Mouse (Mus musculus) MEL (cell line): ENCODE measurements around the gene Grb2. TPM values are rescaled to one million over a fixed set of nuclear protein-coding genes. Genes with fewer than 3 reads are reported as not detected.
A peak's percentile ranks its signal among the peaks of the same experiment; 100 is the strongest.

ENCODE experiments used
- DNase-seq: peaks from one replicate; pipeline ENCODE4 v3.0.0; 2011; ENCODE audit warnings: low read depth, low spot score
- H3K27ac ChIP-seq: 2 replicates; pipeline ENCODE4 v1.5.1; 2012; ENCODE audit warnings: low read depth, mild to moderate bottlenecking, control low read depth, low read length, moderate library complexity; ENCODE audit not compliant: control insufficient read depth
- H3K27me3 ChIP-seq, 2 experiments: fragments of 150-350 bp in 1 of 2; sonication (generic) in 1 of 2; 2 replicates each; pipeline ENCODE4 v1.6.1; 2012; ENCODE audit warnings: low read length in 2 of 2, mild to moderate bottlenecking in 2 of 2, improper control_type of control experiment in 1 of 2, moderate library complexity in 1 of 2; ENCODE audit not compliant: insufficient read depth in 2 of 2, control insufficient read depth in 1 of 2
- H3K36me3 ChIP-seq, 2 experiments: 2 replicates each; pipeline ENCODE4 v1.6.1; 2012 to 2014; ENCODE audit warnings: low read length in 2 of 2, improper control_type of control experiment in 1 of 2, inconsistent platforms in 1 of 2, mild to moderate bottlenecking in 1 of 2; ENCODE audit not compliant: insufficient read depth in 2 of 2, control insufficient read depth in 1 of 2
- H3K4me1 ChIP-seq, 2 experiments: fragments of 150-350 bp in 1 of 2; sonication (generic) in 1 of 2; 2 replicates each; pipeline ENCODE4 v1.6.1; 2012; ENCODE audit warnings: low read length in 2 of 2, improper control_type of control experiment in 1 of 2, mild to moderate bottlenecking in 1 of 2; ENCODE audit not compliant: insufficient read depth in 2 of 2, control insufficient read depth in 1 of 2
- H3K4me3 ChIP-seq, 2 experiments: fragments of 150-350 bp in 1 of 2; sonication (generic) in 1 of 2; 2 replicates each; pipeline ENCODE4 v1.5.1; 2012; ENCODE audit warnings: low read depth in 2 of 2, low read length in 2 of 2, mild to moderate bottlenecking in 2 of 2, moderate library complexity in 2 of 2, control low read depth in 1 of 2, improper control_type of control experiment in 1 of 2; ENCODE audit not compliant: control insufficient read depth in 1 of 2, insufficient read depth in 1 of 2
- H3K79me2 ChIP-seq: 2 replicates; pipeline ENCODE4 v1.6.1; 2012; ENCODE audit warnings: mild to moderate bottlenecking, low read length, moderate library complexity; ENCODE audit not compliant: control insufficient read depth, poor library complexity, insufficient read depth
- H3K9ac ChIP-seq: 2 replicates; pipeline ENCODE4 v1.6.1; 2012; ENCODE audit warnings: low read depth, mild to moderate bottlenecking, control low read depth, low read length, moderate library complexity; ENCODE audit not compliant: control insufficient read depth, poor library complexity, severe bottlenecking
- H3K9me3 ChIP-seq: fragments of 150-350 bp; sonication (generic); replicated peaks from 2 replicates; pipeline ENCODE4 v1.6.1; 2012; ENCODE audit warnings: mild to moderate bottlenecking, low read length, improper control_type of control experiment, moderate library complexity; ENCODE audit not compliant: insufficient read depth
- BHLHE40 ChIP-seq: IDR thresholded peaks from 2 replicates; pipeline ENCODE4 v1.6.1; 2012; ENCODE audit warnings: low read depth, mild to moderate bottlenecking, inconsistent platforms, low read length, improper control_type of control experiment, borderline replicate concordance
- CHD1 ChIP-seq: IDR thresholded peaks from 2 replicates; pipeline ENCODE4 v1.6.1; 2012; ENCODE audit warnings: low read depth, mild to moderate bottlenecking, inconsistent platforms, low read length, improper control_type of control experiment
- CHD2 ChIP-seq: IDR thresholded peaks from 2 replicates; pipeline ENCODE4 v1.6.1; 2011; ENCODE audit warnings: low read length, improper control_type of control experiment
- CTCF ChIP-seq, 3 experiments: IDR thresholded peaks in 2 of 3; conservative IDR thresholded peaks in 1 of 3; 2 replicates each; pipeline ENCODE4 v1.5.1; 2011 to 2012; ENCODE audit warnings: low read length in 3 of 3, low read depth in 2 of 3, mild to moderate bottlenecking in 2 of 3, improper control_type of control experiment in 1 of 3, inconsistent platforms in 1 of 3, mixed read lengths in 1 of 3, moderate library complexity in 1 of 3; ENCODE audit not compliant: control insufficient read depth in 1 of 3, insufficient read depth in 1 of 3, poor library complexity in 1 of 3, severe bottlenecking in 1 of 3
- E2F4 ChIP-seq: IDR thresholded peaks from 2 replicates; pipeline ENCODE4 v1.6.1; 2011; ENCODE audit warnings: low read depth, low read length, improper control_type of control experiment, borderline replicate concordance
- ELF1 ChIP-seq: IDR thresholded peaks from 2 replicates; pipeline ENCODE4 v1.6.1; 2014; ENCODE audit warnings: low read depth, mild to moderate bottlenecking, inconsistent platforms, low read length, improper control_type of control experiment, moderate library complexity
- ETS1 ChIP-seq: IDR thresholded peaks from 2 replicates; pipeline ENCODE4 v1.6.1; 2012; ENCODE audit warnings: low read depth, mild to moderate bottlenecking, inconsistent platforms, low read length, improper control_type of control experiment, moderate library complexity
- GABPA ChIP-seq: IDR thresholded peaks from 2 replicates; pipeline ENCODE4 v1.6.1; 2012; ENCODE audit warnings: low read depth, mild to moderate bottlenecking, inconsistent platforms, low read length, improper control_type of control experiment, moderate library complexity
- HCFC1 ChIP-seq: IDR thresholded peaks from 2 replicates; pipeline ENCODE4 v1.6.1; 2012; ENCODE audit warnings: low read depth, mild to moderate bottlenecking, inconsistent platforms, low read length, improper control_type of control experiment, moderate library complexity
- JUND ChIP-seq: IDR thresholded peaks from 2 replicates; pipeline ENCODE4 v1.6.1; 2011; ENCODE audit warnings: low read depth, mild to moderate bottlenecking, improper control_type of control experiment, low read length
- KAT2A ChIP-seq: conservative IDR thresholded peaks from 2 replicates; pipeline ENCODE4 v1.6.1; 2012; ENCODE audit warnings: low read depth, low read length, improper control_type of control experiment, inconsistent platforms
- MAFK ChIP-seq: IDR thresholded peaks from 2 replicates; pipeline ENCODE4 v1.6.1; 2011; ENCODE audit warnings: low read depth, mild to moderate bottlenecking, low read length, improper control_type of control experiment, borderline replicate concordance
- MAX ChIP-seq: IDR thresholded peaks from 2 replicates; pipeline ENCODE4 v1.6.1; 2011; ENCODE audit warnings: low read length, improper control_type of control experiment
- MAZ ChIP-seq: IDR thresholded peaks from 2 replicates; pipeline ENCODE4 v1.6.1; 2012; ENCODE audit warnings: low read depth, mild to moderate bottlenecking, inconsistent platforms, low read length, improper control_type of control experiment
- MYB ChIP-seq: IDR thresholded peaks from 2 replicates; pipeline ENCODE4 v1.6.1; 2011; ENCODE audit warnings: mild to moderate bottlenecking, low read depth, low read length, improper control_type of control experiment
- POLR2AphosphoS2 ChIP-seq: IDR thresholded peaks from 2 replicates; pipeline ENCODE4 v1.6.1; 2011; ENCODE audit warnings: low read length, improper control_type of control experiment
- RAD21 ChIP-seq: IDR thresholded peaks from 2 replicates; pipeline ENCODE4 v1.6.1; 2011; ENCODE audit warnings: mild to moderate bottlenecking, low read depth, low read length, improper control_type of control experiment
- RCOR1 ChIP-seq: IDR thresholded peaks from 2 replicates; pipeline ENCODE4 v1.6.1; 2012; ENCODE audit warnings: low read depth, mild to moderate bottlenecking, inconsistent platforms, low read length, improper control_type of control experiment
- SIN3A ChIP-seq: IDR thresholded peaks from 2 replicates; pipeline ENCODE4 v1.6.1; 2012; ENCODE audit warnings: low read length, improper control_type of control experiment, inconsistent platforms
- SMC3 ChIP-seq: IDR thresholded peaks from 2 replicates; pipeline ENCODE4 v1.6.1; 2011; ENCODE audit warnings: low read depth, low read length, improper control_type of control experiment
- TAL1 ChIP-seq: IDR thresholded peaks from 2 replicates; pipeline ENCODE4 v1.6.1; 2012; ENCODE audit warnings: mild to moderate bottlenecking, inconsistent platforms, low read length, moderate library complexity, mixed read lengths
- TCF12 ChIP-seq: IDR thresholded peaks from 2 replicates; pipeline ENCODE4 v1.6.1; 2014; ENCODE audit warnings: low read depth, mild to moderate bottlenecking, inconsistent platforms, low read length, improper control_type of control experiment, moderate library complexity
- UBTF ChIP-seq: IDR thresholded peaks from 2 replicates; pipeline ENCODE4 v1.6.1; 2012; ENCODE audit warnings: low read depth, mild to moderate bottlenecking, inconsistent platforms, low read length, improper control_type of control experiment, moderate library complexity, borderline replicate concordance; ENCODE audit not compliant: insufficient read depth
- USF1 ChIP-seq: IDR thresholded peaks from 2 replicates; pipeline ENCODE4 v1.6.1; 2014; ENCODE audit warnings: low read depth, mild to moderate bottlenecking, inconsistent platforms, low read length, improper control_type of control experiment, moderate library complexity
- USF2 ChIP-seq, 2 experiments: IDR thresholded peaks; 2 replicates each; pipeline ENCODE4 v1.6.1; 2011 to 2012; ENCODE audit warnings: improper control_type of control experiment in 2 of 2, low read length in 2 of 2, borderline replicate concordance in 1 of 2, inconsistent platforms in 1 of 2, low read depth in 1 of 2, mild to moderate bottlenecking in 1 of 2; ENCODE audit not compliant: insufficient read depth in 1 of 2
- ZC3H11A ChIP-seq: IDR thresholded peaks from 2 replicates; pipeline ENCODE4 v1.6.1; 2012; ENCODE audit warnings: low read depth, mild to moderate bottlenecking, inconsistent platforms, low read length, improper control_type of control experiment
- ZKSCAN1 ChIP-seq: IDR thresholded peaks from 2 replicates; pipeline ENCODE4 v1.6.1; 2012; ENCODE audit warnings: low read depth, mild to moderate bottlenecking, inconsistent platforms, low read length, improper control_type of control experiment, moderate library complexity
- ZMIZ1 ChIP-seq: IDR thresholded peaks from 2 replicates; pipeline ENCODE4 v1.6.1; 2012; ENCODE audit warnings: low read depth, mild to moderate bottlenecking, inconsistent platforms, low read length, improper control_type of control experiment, moderate library complexity
- ZNF384 ChIP-seq: IDR thresholded peaks from 2 replicates; pipeline ENCODE4 v1.6.1; 2012; ENCODE audit warnings: low read depth, mild to moderate bottlenecking, inconsistent platforms, low read length, improper control_type of control experiment
- polyA plus RNA-seq, 2 experiments: library from polyadenylated mRNA; stranded (reverse) in 1 of 2; unstranded in 1 of 2; fragments of >175 nt in 1 of 2; fragments of >200 nt in 1 of 2; gene quantifications; 2 replicates each; pipeline versions ENCODE4 v1.2.1 to v1.2.4; 2012; ENCODE audit warnings: low replicate concordance in 2 of 2, low read depth in 1 of 2; ENCODE audit not compliant: insufficient read length in 2 of 2, insufficient read depth in 1 of 2, missing spikeins in 1 of 2
- total RNA-seq: library from RNA; depleted of rRNA; stranded (reverse); fragments of 300-350 nt; gene quantifications from 2 replicates; pipeline ENCODE4 v1.2.3, GENCODE M21; 2012

Gene Grb2
- total and polyA plus RNA-seq, 3 experiments: 75.3 to 261 TPM; not detected in 1

DNA sequence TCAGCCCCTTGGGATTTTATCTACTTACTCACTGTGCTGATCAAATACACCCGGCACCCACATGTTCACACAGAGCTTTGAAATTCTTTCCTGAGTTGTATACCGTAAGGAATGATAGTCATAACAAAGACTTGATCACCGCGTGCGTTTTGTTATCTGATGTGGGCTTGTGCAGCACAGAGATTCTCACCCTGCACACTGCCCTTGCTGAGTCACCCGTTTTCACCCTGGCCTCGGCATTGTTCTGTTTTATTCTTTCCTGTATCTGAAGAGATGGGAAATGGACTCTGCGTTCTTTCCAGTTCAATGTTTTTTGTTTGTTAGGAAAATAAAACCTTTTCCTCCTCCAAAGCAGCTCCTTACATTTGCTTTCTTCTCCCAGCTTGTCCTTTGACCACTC, 38.4 kb upstream of the Grb2 start (continued):
- TF ChIP-seq MYB (no peak), MAZ (no peak), SMC3 (no peak), BHLHE40 (peak; percentile 22; the same call in 1 of the 2 replicates), ZC3H11A (no peak), CHD2 (no peak), KAT2A (no peak), ETS1 (no peak; the same call in 1 of the 2 replicates), CTCF (IDR thresholded peaks at IDR 0.05 in 2 of 3, conservative IDR thresholded peaks at IDR 0.05 in 1 of 3; ENCODE audit: control insufficient read depth in 1 of 3, insufficient read depth in 1 of 3, low read depth in 2 of 3, low read length in 3 of 3, poor library complexity in 1 of 3, severe bottlenecking in 1 of 3) (no peak), HCFC1 (no peak), ZKSCAN1 (no peak), UBTF (no peak), JUND (0 out of 2 replicates have a peak, but pooled peaks have one; percentile 15), CHD1 (no peak), USF1 (no peak), RCOR1 (peak; percentile 50; the same call in 1 of the 2 replicates), E2F4 (no peak), ELF1 (no peak), SIN3A (no peak; the same call in 1 of the 2 replicates), MAX (peak; percentile 64; the same call in 1 of the 2 replicates), RAD21 (no peak), POLR2AphosphoS2 (no peak), GABPA (no peak), USF2 (IDR thresholded peaks at IDR 0.05; ENCODE audit: borderline replicate concordance in 1 of 2, insufficient read depth in 1 of 2, low read depth in 1 of 2, low read length in 2 of 2) (no peak), TCF12 (no peak)

- Histone ChIP-seq H3K79me2 (no peaks in the 10 kb centered on the region), H3K4me1 (peaks cover 6 to 23% of the 10 kb centered on the region in 2 experiments), H3K4me3 (no peak overlapping the region), H3K27me3 (no peaks in the 10 kb centered on the region), H3K36me3 (peaks cover 0 to 6% of the 10 kb centered on the region in 2 experiments; a peak in 2 of 4 replicates), H3K9ac (no peak overlapping the region), H3K27ac (no peak overlapping the region), H3K9me3 (no peaks in the 10 kb centered on the region)
- no peak for DNase-seq
- TF ChIP-seq E2F4 (no peak), CTCF (IDR thresholded peaks at IDR 0.05 in 2 of 3, conservative IDR thresholded peaks at IDR 0.05 in 1 of 3; ENCODE audit: control insufficient read depth in 1 of 3, insufficient read depth in 1 of 3, low read depth in 2 of 3, low read length in 3 of 3, poor library complexity in 1 of 3, severe bottlenecking in 1 of 3) (no peak), ELF1 (no peak), ZMIZ1 (no peak), MAX (no peak), ZNF384 (no peak), SMC3 (no peak), SIN3A (no peak), MAFK (no peak), TAL1 (no peak), RCOR1 (no peak), USF2 (IDR thresholded peaks at IDR 0.05; ENCODE audit: borderline replicate concordance in 1 of 2, insufficient read depth in 1 of 2, low read depth in 1 of 2, low read length in 2 of 2) (no peak), ZC3H11A (no peak)
Measured at GRCm38 (mm10) chr11:115746109-115746508, 37.7 kb upstream of the Grb2 start.
